Mouse (Mus musculus): ENCODE measurements at regions not wholly inside any gene's neighbourhood (a gene's known extent, or its start where the extent isn't known, plus 50 kb on each side); places are given as distances from the start of the nearest gene placed in this dataset.

DNA sequence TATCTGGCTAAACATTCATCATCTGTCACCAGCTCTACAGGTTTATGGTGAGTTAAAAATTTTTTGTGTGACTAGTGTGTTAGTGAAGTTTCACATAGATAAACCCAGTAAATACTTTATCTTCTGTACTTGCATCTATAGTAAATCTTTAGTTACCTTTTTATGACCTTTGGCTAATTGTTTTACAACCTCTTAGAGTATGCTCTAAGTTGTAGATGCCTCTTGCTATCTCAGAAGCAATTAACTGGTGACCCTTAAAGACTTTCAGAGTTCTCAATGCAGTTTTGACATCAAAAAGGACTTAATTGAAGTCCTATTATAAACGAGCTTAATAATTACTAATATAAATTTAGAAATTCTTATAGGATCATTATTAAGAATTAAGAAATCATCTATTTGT lies 265.6 kb downstream of the Hivep2 start:
- no peak for DNase-seq (ENCODE audit: low spot score)

DNA sequence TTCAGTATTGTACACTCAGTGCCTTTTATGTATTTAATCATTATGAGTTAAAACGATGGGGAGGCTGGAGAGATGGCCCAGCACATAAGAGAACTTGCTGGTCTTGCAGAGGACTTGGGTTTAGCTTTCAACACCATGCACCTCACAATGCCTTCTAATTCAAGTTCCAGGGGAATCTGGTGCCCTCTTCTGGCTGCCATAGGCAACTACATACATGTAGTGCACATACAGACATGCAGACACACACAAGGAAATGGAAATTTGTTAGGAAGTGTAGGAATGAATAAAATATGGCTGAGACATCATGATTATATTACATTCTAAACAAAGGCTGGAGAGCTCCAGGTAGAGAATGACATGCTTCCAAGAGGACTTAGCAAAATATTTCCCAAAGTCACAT lies 251.4 kb downstream of the Hivep2 start:
- DNase-seq (ENCODE audit: low spot score), result no peak

- DNase-seq (ENCODE audit: low spot score), result no peak
Measured at GRCm38 (mm10) chr10:14216191-14216992, 250.5 kb downstream of the Hivep2 start.

DNA sequence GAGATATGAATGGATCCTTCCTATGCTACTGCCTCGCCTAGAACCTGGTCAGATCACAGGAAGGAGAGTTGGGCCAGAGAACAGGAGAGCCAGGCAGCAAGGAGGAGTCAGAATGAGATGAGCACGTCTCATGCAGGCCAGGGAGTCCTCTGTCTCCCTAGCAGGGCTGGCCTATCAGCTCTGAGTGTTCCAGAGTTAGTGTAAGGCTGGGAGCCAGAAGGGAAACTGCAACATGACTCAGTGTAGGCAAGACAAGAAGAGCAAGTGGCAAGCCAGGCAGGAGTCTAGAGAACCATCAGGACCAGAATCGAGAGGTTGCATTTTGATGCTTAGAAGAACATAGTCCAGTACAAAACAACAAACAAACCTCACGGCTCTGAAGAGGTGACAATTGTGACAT lies 249.6 kb downstream of the Hivep2 start:
- DNase-seq (ENCODE audit: low spot score), result no peak

DNA sequence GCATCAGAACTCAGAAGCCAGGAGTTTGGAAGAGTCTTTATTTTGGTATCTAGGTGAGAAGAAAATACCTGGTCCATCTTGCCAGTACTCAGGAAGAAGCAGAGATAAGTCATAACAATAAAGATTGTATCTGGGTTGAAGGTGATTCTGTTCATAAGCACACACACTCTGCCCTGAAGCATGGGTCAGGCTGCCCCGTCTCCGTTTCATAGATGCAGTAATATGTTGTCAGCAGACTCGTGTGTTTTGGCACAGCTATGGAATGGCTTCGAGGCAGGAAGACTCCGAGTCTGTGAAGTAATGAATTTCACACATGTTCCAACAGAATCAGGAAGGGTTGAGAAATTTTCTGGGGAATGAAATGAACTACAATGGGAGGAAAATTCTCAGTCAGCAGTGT lies 247.7 kb downstream of the Hivep2 start:
- DNase-seq (ENCODE audit: low spot score), result no peak

DNA sequence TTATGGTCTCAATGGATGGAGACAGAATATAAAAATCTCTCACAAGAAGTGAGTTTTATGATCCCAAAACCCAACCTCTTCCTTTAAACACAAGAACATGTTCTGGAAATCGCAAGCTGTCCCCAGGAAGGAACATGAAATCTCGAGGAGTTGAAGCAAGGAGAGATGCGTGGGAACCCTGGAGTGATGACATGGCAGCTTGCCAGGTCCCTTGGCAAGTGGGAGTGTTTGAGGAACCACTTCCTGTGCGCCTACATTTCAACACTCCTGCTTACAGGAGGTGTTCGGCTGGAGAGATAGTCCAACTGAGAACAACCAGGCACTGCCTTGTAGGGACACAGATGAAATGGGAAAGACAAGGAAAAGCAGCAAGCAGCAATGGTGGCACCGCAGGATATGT lies 246.1 kb downstream of the Hivep2 start:
- no peak for DNase-seq (ENCODE audit: low spot score)

- DNase-seq (ENCODE audit: low spot score), result no peak
Measured at GRCm38 (mm10) chr10:14211481-14211880, 245.6 kb downstream of the Hivep2 start.

GRCm38 (mm10) chr10:14210445-14210844 lies 244.6 kb downstream of the Hivep2 start:
- no peak for DNase-seq (ENCODE audit: low spot score)

- DNase-seq (ENCODE audit: low spot score), result no peak
Measured at GRCm38 (mm10) chr10:14210045-14210444, 244.2 kb downstream of the Hivep2 start.

GRCm38 (mm10) chr10:14208206-14208605 lies 242.3 kb downstream of the Hivep2 start:
- no peak for DNase-seq (ENCODE audit: low spot score)

DNA sequence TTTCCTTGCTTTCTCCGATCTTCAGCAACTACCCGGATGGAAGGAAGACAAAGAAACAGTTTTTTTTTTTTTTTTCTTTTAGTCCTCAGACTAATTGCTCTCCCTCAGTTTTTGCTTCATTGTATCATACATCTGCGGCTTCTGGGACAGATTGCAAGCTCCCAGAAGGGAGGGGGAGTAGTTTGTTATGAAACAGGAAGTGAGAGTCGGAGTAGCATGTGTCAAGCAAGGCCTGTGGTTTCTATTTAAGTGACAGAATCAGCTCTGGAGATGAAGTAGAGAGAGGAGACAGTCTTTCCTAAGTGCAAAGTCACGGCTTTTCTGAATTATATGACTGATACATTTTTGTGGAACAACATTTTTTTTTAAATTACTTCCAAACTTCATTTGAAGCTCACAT lies 241.7 kb downstream of the Hivep2 start:
- DNase-seq (ENCODE audit: low spot score), result peak; percentile 61

DNA sequence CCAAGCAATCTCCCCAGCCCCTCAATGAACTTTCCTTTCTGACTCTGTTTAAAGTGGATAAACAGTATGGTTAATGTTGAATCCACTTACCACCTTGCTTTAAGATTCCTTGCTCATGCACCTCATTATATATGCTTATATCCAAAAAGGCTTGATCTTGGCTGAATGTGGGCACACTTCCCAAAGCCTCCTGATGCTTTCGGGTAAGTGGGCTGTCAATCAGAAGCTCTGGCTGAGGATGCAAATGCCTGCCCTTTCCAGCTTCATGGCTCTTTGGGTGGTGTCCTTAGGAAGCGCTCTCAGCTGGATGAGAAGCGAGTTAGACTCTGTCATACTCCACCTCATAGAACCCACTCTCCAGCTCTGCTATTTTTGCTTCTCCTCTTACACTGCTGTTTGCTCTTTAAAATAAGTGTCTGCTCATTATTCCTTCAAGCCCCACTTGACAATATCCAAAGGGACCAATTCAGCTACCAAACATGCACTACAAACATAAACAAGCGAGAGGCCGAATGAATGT lies 241.2 kb downstream of the Hivep2 start:
- no peak for DNase-seq (ENCODE audit: low spot score)
